In genomic region chr12:87331053-87331456, GRCm38 (mm10) we compare ENCODE assay signal across 10 mouse cellular contexts. TPM values are rescaled to one million over a fixed set of nuclear protein-coding genes. Genes with fewer than 3 reads are reported as not detected.
DNase-seq lines count a peak whose midpoint lies in the region; ATAC-seq and TF ChIP-seq lines count a peak whose summit lies in the region.
"Had no signal": no experiment of that assay in that cellular context is flagged by ENCODE, and none has a peak within 500 bp of the region (broad histone marks: within the 10 kb centered on the region; RNA-seq: fewer than 3 reads in every experiment).

No protein-coding gene starts in this region.

- 0 out of 2 replicates have a peak overlapping the region, but pooled peaks have one; percentile 24 for H3K27ac ChIP-seq in hindbrain, embryonic 16.5 days (ENCODE audit: low read depth, low read length)
- H3K27ac ChIP-seq in hindbrain, embryonic 10.5 days = no peak overlapping the region
- peak overlapping the region; percentile 43 for H3K27ac ChIP-seq in CH12.LX (ENCODE audit: insufficient read depth, low read depth)
- H3K27ac ChIP-seq in bone marrow, adult 2 months (ENCODE audit: control insufficient read depth, insufficient read depth, low read depth, low read length, poor library complexity) = peak overlapping the region; percentile 23; the same call in 1 of the 2 replicates
- H3K27ac ChIP-seq: hindbrain, embryonic 13.5 days had no signal

- H3K27me3 ChIP-seq in hindbrain, embryonic 16.5 days (replicated peaks; ENCODE audit: control insufficient read depth, insufficient read depth, low read length) = no peaks in the 10 kb centered on the region
- H3K27me3 ChIP-seq in hindbrain, embryonic 10.5 days (ENCODE audit: insufficient read depth, poor library complexity, severe bottlenecking) = no peaks in the 10 kb centered on the region
- no peaks in the 10 kb centered on the region for H3K27me3 ChIP-seq in CH12.LX (replicated peaks)
- H3K27me3 ChIP-seq: hindbrain, embryonic 13.5 days had no signal

- DNase-seq in hindbrain, embryonic 10.5 days (ENCODE audit: low spot score) = no peak
- no peak for DNase-seq in CH12.LX (ENCODE audit: extremely low read depth)
- DNase-seq in kidney, postnatal 4 days = peak; percentile 15 to 20
- no peak for DNase-seq in right cerebral cortex, postnatal 25 days
- no peak for DNase-seq in frontal cortex, postnatal 36 days (ENCODE audit: low spot score in 2 of 2)
- DNase-seq: cerebellum, adult 11-12 months; lung, embryonic 14.5 days had no signal

- TF ChIP-seq RAD21 in CH12.LX (IDR thresholded peaks at IDR 0.05; ENCODE audit: low read depth, low read length) = no peak

- no peak overlapping the region for H3K9ac ChIP-seq in hindbrain, embryonic 16.5 days (ENCODE audit: low read depth, low read length)
- H3K9ac ChIP-seq in CH12.LX (ENCODE audit: insufficient read depth, low read depth) = no peak overlapping the region
- H3K9ac ChIP-seq: hindbrain, embryonic 13.5 days; lung, embryonic 14.5 days had no signal

- in situ Hi-C loops in CH12.LX (cut with MboI; ENCODE audit: low pct_ligation_motif_present, low pct_unique_long_range_greater_than_20kb, low sequenced_read_pairs) = no loop called here

- 38% methylated on average over 6 of the region's 6 CpGs for WGBS in hindbrain, embryonic 16.5 days
- WGBS in hindbrain, embryonic 10.5 days = 69% methylated on average over 6 of the region's 6 CpGs
- 58% methylated on average over 6 of the region's 6 CpGs for WGBS in bone marrow, adult 2 months

- H3K4me2 ChIP-seq in hindbrain, embryonic 16.5 days (ENCODE audit: low read length) = no peak overlapping the region
- no peak overlapping the region for H3K4me2 ChIP-seq in CH12.LX (ENCODE audit: insufficient read depth, low read depth, poor library complexity, severe bottlenecking)
- H3K4me2 ChIP-seq: hindbrain, embryonic 13.5 days; lung, embryonic 14.5 days had no signal

- peaks cover 10% of the 10 kb centered on the region for H3K4me1 ChIP-seq in hindbrain, embryonic 16.5 days (ENCODE audit: control insufficient read depth, insufficient read depth, low read depth, low read length)
- peaks cover 11% of the 10 kb centered on the region for H3K4me1 ChIP-seq in hindbrain, embryonic 10.5 days (replicated peaks)
- peaks cover 19 to 60% of the 10 kb centered on the region in 2 experiments for H3K4me1 ChIP-seq in CH12.LX (ENCODE audit: control insufficient read depth in 1 of 2, insufficient read depth in 2 of 2)
- peaks cover 3% of the 10 kb centered on the region; the same call in 1 of the 2 replicates for H3K4me1 ChIP-seq in bone marrow, adult 2 months (ENCODE audit: control insufficient read depth, insufficient read depth, low read length)

- no peak for TF ChIP-seq CTCF in CH12.LX (conservative IDR thresholded peaks at IDR 0.05 in 1 of 2, IDR thresholded peaks at IDR 0.05 in 1 of 2; ENCODE audit: low read depth in 2 of 2, low read length in 2 of 2)
- TF ChIP-seq CTCF in bone marrow, adult 2 months (IDR thresholded peaks at IDR 0.05; ENCODE audit: control insufficient read depth, insufficient read depth, low read length) = no peak

- no peak for TF ChIP-seq POLR2A in CH12.LX (IDR thresholded peaks at IDR 0.05; ENCODE audit: low read depth, low read length)
- TF ChIP-seq POLR2A in bone marrow, adult 2 months (IDR thresholded peaks at IDR 0.05; ENCODE audit: borderline replicate concordance, control insufficient read depth, low read depth, low read length) = no peak

- no peak for TF ChIP-seq EP300 in CH12.LX (IDR thresholded peaks at IDR 0.05; ENCODE audit: low read length)

- H3K36me3 ChIP-seq in hindbrain, embryonic 16.5 days (ENCODE audit: control insufficient read depth, insufficient read depth, low read length) = no peaks in the 10 kb centered on the region
- peaks cover 6% of the 10 kb centered on the region; the same call in 1 of the 2 replicates for H3K36me3 ChIP-seq in hindbrain, embryonic 10.5 days
- peaks cover 0 to 15% of the 10 kb centered on the region in 2 experiments for H3K36me3 ChIP-seq in CH12.LX (replicated peaks in 1 of 2; ENCODE audit: control insufficient read depth in 1 of 2, insufficient read depth in 1 of 2, low read length in 1 of 2)

- H3K4me3 ChIP-seq in hindbrain, embryonic 16.5 days (ENCODE audit: low read length) = no peak overlapping the region
- no peak overlapping the region for H3K4me3 ChIP-seq in hindbrain, embryonic 10.5 days
- no peak overlapping the region for H3K4me3 ChIP-seq in CH12.LX (replicated peaks in 1 of 3; ENCODE audit: low read depth in 2 of 3, low read length in 2 of 3, poor library complexity in 1 of 3)
- no peak overlapping the region for H3K4me3 ChIP-seq in bone marrow, adult 2 months (replicated peaks; ENCODE audit: control insufficient read depth, low read depth, low read length)
- H3K4me3 ChIP-seq: hindbrain, embryonic 13.5 days had no signal

- H3K9me3 ChIP-seq in hindbrain, embryonic 16.5 days (ENCODE audit: control insufficient read depth, low read length) = no peaks in the 10 kb centered on the region
- no peaks in the 10 kb centered on the region for H3K9me3 ChIP-seq in hindbrain, embryonic 10.5 days
- no peaks in the 10 kb centered on the region for H3K9me3 ChIP-seq in CH12.LX (replicated peaks; ENCODE audit: low read length)
- H3K9me3 ChIP-seq: hindbrain, embryonic 13.5 days had no signal

- no peaks in the 10 kb centered on the region for H3K79me2 ChIP-seq in CH12.LX (replicated peaks; ENCODE audit: control insufficient read depth, extremely low read depth, insufficient read depth, poor library complexity, severe bottlenecking)

- ATAC-seq in hindbrain, embryonic 16.5 days = peak; percentile 76

- dilution Hi-C loops in CH12.LX (cut with MboI; ENCODE audit: extremely low pct_ligation_motif_present, extremely low pct_unique_long_range_greater_than_20kb, low sequenced_read_pairs) = no loop called here

TF ChIP-seq in CH12.LX, 34 proteins besides CTCF, POLR2A, EP300 and RAD21:
- TF ChIP-seq BHLHE40 (IDR thresholded peaks at IDR 0.05; ENCODE audit: low read depth, low read length) (no peak), NRF1 (IDR thresholded peaks at IDR 0.05; ENCODE audit: low read depth, low read length) (no peak), KAT2A (IDR thresholded peaks at IDR 0.05; ENCODE audit: insufficient replicate concordance, low read length) (no peak)
TF ChIP-seq in CH12.LX: peak in this region for 0.

RNA-seq across cellular contexts. Expression of gene Ism2, which starts 31.6 kb away (rescaled TPM):
- 1.1 and 1.4 TPM in 2 replicates for polyA plus RNA-seq in hindbrain, embryonic 16.5 days (2015; fragmentation: Nextera tagmentation; extraction: Ambion mirVana)
- 0.84 and 1.5 TPM in 2 replicates for polyA plus RNA-seq in hindbrain, embryonic 10.5 days (2016; fragmentation: Nextera tagmentation; extraction: Ambion mirVana)
- total RNA-seq in CH12.LX (2012; rRNA removed) (0.08 TPM in 2 replicates), CH12.LX (2014; rRNA removed) (not detected in 2 replicates)
- 0.16 TPM in 1 of 2 replicates, not detected in the other for polyA plus RNA-seq in CH12.LX (2012; ENCODE audit: insufficient read length, low read depth)
- not detected in 2 replicates for polyA plus RNA-seq in bone marrow, adult 2 months (2011; ENCODE audit: insufficient read depth, insufficient read length, low replicate concordance, missing spikeins)

RNA-seq across cellular contexts. Expression of gene Sptlc2, which starts 57.1 kb away (rescaled TPM):
- 64.8 and 68.5 TPM in 2 replicates for polyA plus RNA-seq in hindbrain, embryonic 16.5 days (2015; fragmentation: Nextera tagmentation; extraction: Ambion mirVana)
- 55.8 and 59.0 TPM in 2 replicates for polyA plus RNA-seq in hindbrain, embryonic 10.5 days (2016; fragmentation: Nextera tagmentation; extraction: Ambion mirVana)
- total RNA-seq in CH12.LX (2012; rRNA removed) (37.1 and 37.4 TPM in 2 replicates), CH12.LX (2014; rRNA removed) (49.2 and 56.5 TPM in 2 replicates)
- 68.6 and 72.2 TPM in 2 replicates for polyA plus RNA-seq in CH12.LX (2012; ENCODE audit: insufficient read length, low read depth)
- polyA plus RNA-seq in bone marrow, adult 2 months (2011; ENCODE audit: insufficient read depth, insufficient read length, low replicate concordance, missing spikeins) = 10.7 and 31.6 TPM in 2 replicates

Comparison
In these comparisons a context has a peak if more than half of its experiments do, and no peak if none do; other contexts are left out.
1. DNase-seq: peak in kidney, postnatal 4 days (2 of 2); none in hindbrain, embryonic 10.5 days (single experiment), CH12.LX (single experiment), right cerebral cortex, postnatal 25 days (single experiment) and frontal cortex, postnatal 36 days (0 of 2).